Mouse (Mus musculus): ENCODE data around the gene Wdr66. TPM values are rescaled to one million over a fixed set of nuclear protein-coding genes. Genes with fewer than 3 reads are reported as not detected.

The Wdr66 gene
- total and polyA plus RNA-seq, 3 experiments, result 1.4 to 3.6 TPM; not detected in 1

DNA sequence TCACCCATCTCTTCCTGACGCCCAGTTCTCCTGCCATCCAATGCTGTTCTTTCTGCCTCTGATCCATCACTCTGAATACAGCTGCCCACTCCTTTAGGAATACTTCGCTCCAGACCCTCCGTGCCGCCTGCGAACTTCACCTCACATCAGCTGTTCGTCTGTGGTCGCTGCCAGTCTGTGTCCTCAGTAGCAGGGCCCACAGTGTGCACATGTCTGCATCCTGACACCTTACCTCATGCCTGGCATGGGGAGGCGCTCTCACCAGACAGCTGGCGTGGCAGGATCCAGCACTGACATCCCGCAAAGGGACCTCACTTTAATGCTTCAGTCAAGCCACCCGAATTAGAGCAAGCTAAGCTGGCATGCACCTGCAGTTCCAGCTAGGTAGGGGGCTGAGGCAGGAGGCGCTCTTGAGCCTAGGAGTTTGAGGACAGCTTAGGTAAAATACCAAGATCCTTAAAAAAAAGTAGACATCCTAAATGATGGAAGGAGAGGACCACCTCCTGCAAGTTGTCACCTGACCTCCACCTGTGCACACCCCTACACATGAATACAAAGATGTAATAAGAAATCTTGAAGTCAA lies 44.4 kb downstream of the Wdr66 start:
- H3K79me2 ChIP-seq (ENCODE audit: control insufficient read depth, insufficient read depth, low read length, poor library complexity), result no peaks in the 10 kb centered on the region
- H3K27me3 ChIP-seq (ENCODE audit: control insufficient read depth in 1 of 2, insufficient read depth in 2 of 2, low read length in 2 of 2), result no peaks in the 10 kb centered on the region
- no peak overlapping the region for H3K4me3 ChIP-seq (ENCODE audit: control insufficient read depth in 1 of 2, insufficient read depth in 1 of 2, low read depth in 2 of 2, low read length in 2 of 2)
- H3K9me3 ChIP-seq (replicated peaks; ENCODE audit: insufficient read depth, low read length), result no peaks in the 10 kb centered on the region
- no peak overlapping the region for H3K9ac ChIP-seq (ENCODE audit: control insufficient read depth, low read depth, low read length, poor library complexity, severe bottlenecking)
- no peaks in the 10 kb centered on the region for H3K4me1 ChIP-seq (ENCODE audit: control insufficient read depth in 1 of 2, insufficient read depth in 2 of 2, low read length in 2 of 2)
- no peak overlapping the region for H3K27ac ChIP-seq (ENCODE audit: control insufficient read depth, low read depth, low read length)
- peak; percentile 44 for DNase-seq (ENCODE audit: low read depth, low spot score)
- TF ChIP-seq SMC3 (IDR thresholded peaks at IDR 0.05; ENCODE audit: low read depth, low read length), result peak; percentile 23; the same call in 1 of the 2 replicates
- no peak for TF ChIP-seq NRF1 (IDR thresholded peaks at IDR 0.05; ENCODE audit: insufficient read depth, low read depth, low read length, poor library complexity, severe bottlenecking)
- no peak for TF ChIP-seq KAT2A (conservative IDR thresholded peaks at IDR 0.05; ENCODE audit: low read depth, low read length)
- TF ChIP-seq CTCF (IDR thresholded peaks at IDR 0.05 in 2 of 3, conservative IDR thresholded peaks at IDR 0.05 in 1 of 3; ENCODE audit: control insufficient read depth in 1 of 3, insufficient read depth in 1 of 3, low read depth in 2 of 3, low read length in 3 of 3, poor library complexity in 1 of 3, severe bottlenecking in 1 of 3), result peak; percentile 18 to 50 (median 49); a peak in 5 of 6 replicates
- TF ChIP-seq RAD21 (IDR thresholded peaks at IDR 0.05; ENCODE audit: low read depth, low read length), result peak; percentile 5
- TF ChIP-seq EP300 (IDR thresholded peaks at IDR 0.05; ENCODE audit: low read depth in 1 of 2, low read length in 2 of 2), result no peak
- no peaks in the 10 kb centered on the region for H3K36me3 ChIP-seq (ENCODE audit: control insufficient read depth in 1 of 2, insufficient read depth in 2 of 2, low read length in 2 of 2)

DNA sequence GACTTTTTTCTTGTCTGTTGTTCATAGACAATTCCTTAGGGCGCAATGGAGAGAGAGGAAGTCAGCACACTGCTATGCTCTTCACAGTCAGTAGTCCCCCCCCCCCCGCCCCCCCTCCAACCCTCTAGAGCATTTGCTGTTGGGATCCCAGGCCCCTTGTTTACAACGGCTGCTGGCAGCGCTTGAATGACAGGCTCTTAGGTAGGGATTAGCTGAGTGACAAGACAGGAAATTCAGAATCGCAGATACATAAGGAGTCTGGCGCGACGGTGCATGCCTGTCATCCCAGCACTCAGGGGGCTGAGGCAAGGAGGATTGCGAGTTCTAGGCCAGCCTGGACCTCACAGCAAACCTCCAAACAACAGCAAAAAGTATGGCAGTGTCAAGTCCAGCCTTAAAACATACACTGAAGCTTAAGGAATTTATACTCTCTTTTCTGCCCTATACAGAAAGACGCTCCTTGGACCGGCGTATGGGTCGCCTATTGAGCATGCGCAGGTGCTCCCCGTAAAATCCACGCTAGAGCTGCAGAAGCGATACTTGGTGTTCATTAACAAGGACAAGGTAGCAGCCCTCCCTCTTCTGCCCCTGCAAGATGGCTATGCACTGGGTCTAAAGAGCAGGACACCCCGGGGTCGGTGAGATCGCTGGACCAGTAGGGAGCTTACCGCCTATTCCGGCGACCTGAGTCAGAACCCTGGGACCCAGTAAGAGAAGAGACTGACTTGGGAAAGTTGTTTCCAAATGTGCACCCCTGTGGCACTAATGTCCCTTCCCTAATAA lies 45.3 kb downstream of the Wdr66 start:
- no peaks in the 10 kb centered on the region for H3K9me3 ChIP-seq (replicated peaks; ENCODE audit: insufficient read depth, low read length)
- no peak overlapping the region for H3K4me3 ChIP-seq (ENCODE audit: control insufficient read depth in 1 of 2, insufficient read depth in 1 of 2, low read depth in 2 of 2, low read length in 2 of 2)
- H3K27me3 ChIP-seq (ENCODE audit: control insufficient read depth in 1 of 2, insufficient read depth in 2 of 2, low read length in 2 of 2), result no peaks in the 10 kb centered on the region
- no peak overlapping the region for H3K9ac ChIP-seq (ENCODE audit: control insufficient read depth, low read depth, low read length, poor library complexity, severe bottlenecking)
- H3K4me1 ChIP-seq (ENCODE audit: control insufficient read depth in 1 of 2, insufficient read depth in 2 of 2, low read length in 2 of 2), result no peaks in the 10 kb centered on the region
- DNase-seq (ENCODE audit: low read depth, low spot score), result no peak
- H3K79me2 ChIP-seq (ENCODE audit: control insufficient read depth, insufficient read depth, low read length, poor library complexity), result no peaks in the 10 kb centered on the region
- TF ChIP-seq ZC3H11A (IDR thresholded peaks at IDR 0.05; ENCODE audit: low read depth, low read length), result no peak
- no peak for TF ChIP-seq EP300 (IDR thresholded peaks at IDR 0.05; ENCODE audit: low read depth in 1 of 2, low read length in 2 of 2)
- no peak for TF ChIP-seq ELF1 (IDR thresholded peaks at IDR 0.05; ENCODE audit: low read depth, low read length)
- no peak for TF ChIP-seq BHLHE40 (IDR thresholded peaks at IDR 0.05; ENCODE audit: borderline replicate concordance, low read depth, low read length)
- no peak for TF ChIP-seq CHD1 (IDR thresholded peaks at IDR 0.05; ENCODE audit: low read depth, low read length)
- no peak for TF ChIP-seq SIN3A (IDR thresholded peaks at IDR 0.05; ENCODE audit: low read length)
- TF ChIP-seq MAZ (IDR thresholded peaks at IDR 0.05; ENCODE audit: low read depth, low read length), result no peak
- no peak for TF ChIP-seq MEF2A (IDR thresholded peaks at IDR 0.05; ENCODE audit: extremely low read depth, insufficient replicate concordance, low read depth, low read length, poor library complexity, severe bottlenecking)
- TF ChIP-seq HCFC1 (IDR thresholded peaks at IDR 0.05; ENCODE audit: low read depth, low read length), result no peak
- no peak for TF ChIP-seq MAFK (IDR thresholded peaks at IDR 0.05; ENCODE audit: borderline replicate concordance, low read depth, low read length)
- no peak for TF ChIP-seq RCOR1 (IDR thresholded peaks at IDR 0.05; ENCODE audit: low read depth, low read length)
- no peak for TF ChIP-seq MXI1 (IDR thresholded peaks at IDR 0.05; ENCODE audit: low read depth, low read length)
- TF ChIP-seq TAL1 (IDR thresholded peaks at IDR 0.05; ENCODE audit: low read length), result no peak
- no peak overlapping the region for H3K27ac ChIP-seq (ENCODE audit: control insufficient read depth, low read depth, low read length)
- H3K36me3 ChIP-seq (ENCODE audit: control insufficient read depth in 1 of 2, insufficient read depth in 2 of 2, low read length in 2 of 2), result no peaks in the 10 kb centered on the region
